ENCODE assay signal across 8 mouse cellular contexts in genomic region chr1:163994721-163995608, GRCm38 (mm10). TPM values are rescaled to one million over a fixed set of nuclear protein-coding genes. Genes with fewer than 3 reads are reported as not detected.
DNase-seq lines count a peak whose midpoint lies in the region; ATAC-seq and TF ChIP-seq lines count a peak whose summit lies in the region.

TSS of gene BC055324 (minus strand) at chr1:163994796.
TSS of gene Mettl18 (plus strand) at chr1:163994889.

- peak; percentile 97 for ATAC-seq in kidney, embryonic 14.5 days (ENCODE audit: low FRiP score, low TSS enrichment)
- peak; percentile 94 for ATAC-seq in limb, embryonic 15.5 days (ENCODE audit: insufficient number of reproducible peaks, low FRiP score, low TSS enrichment, low read depth)

- no peak for TF ChIP-seq CTCF in bone marrow macrophage, adult 2 months (IDR thresholded peaks at IDR 0.05; ENCODE audit: low read depth, low read length)
- no peak for TF ChIP-seq CTCF in embryonic fibroblast, embryonic 13.5 days (IDR thresholded peaks at IDR 0.05; ENCODE audit: borderline replicate concordance, insufficient read depth, low read length)

- 4% methylated on average over 43 of the region's 43 CpGs for WGBS in kidney, embryonic 14.5 days
- 3% methylated on average over 43 of the region's 43 CpGs for WGBS in limb, embryonic 15.5 days

- H3K9ac ChIP-seq in kidney, embryonic 14.5 days (ENCODE audit: low read depth, low read length) = peak within 1 kb of the TSS; percentile 82
- H3K9ac ChIP-seq in limb, embryonic 15.5 days = peak within 1 kb of the TSS; percentile 64

- no peaks in the 10 kb centered on the region for H3K36me3 ChIP-seq in kidney, embryonic 14.5 days (ENCODE audit: control insufficient read depth, insufficient read depth, low read length)
- peaks cover 6% of the 10 kb centered on the region; the same call in 1 of the 2 replicates for H3K36me3 ChIP-seq in limb, embryonic 15.5 days

- peak within 1 kb of the TSS; percentile 74 for H3K4me2 ChIP-seq in kidney, embryonic 14.5 days (replicated peaks; ENCODE audit: low read depth, low read length)
- peak within 1 kb of the TSS; percentile 64 for H3K4me2 ChIP-seq in limb, embryonic 15.5 days

- no peaks in the 10 kb centered on the region for H3K4me1 ChIP-seq in bone marrow macrophage, adult 2 months (ENCODE audit: control insufficient read depth, insufficient read depth, low read length)
- H3K4me1 ChIP-seq in embryonic fibroblast, embryonic 13.5 days (ENCODE audit: control insufficient read depth, insufficient read depth, low read length) = no peaks in the 10 kb centered on the region
- H3K4me1 ChIP-seq in kidney, embryonic 14.5 days (ENCODE audit: control insufficient read depth, insufficient read depth, low read length) = 0 out of 2 replicates have a peak, but pooled peaks cover 7% of the 10 kb centered on the region
- H3K4me1 ChIP-seq in limb, embryonic 15.5 days = peaks cover 7% of the 10 kb centered on the region; the same call in 1 of the 2 replicates

- DNase-seq in A20 (ENCODE audit: low read depth, low spot score) = peak; percentile 97
- DNase-seq in heart, adult 9 months (ENCODE audit: low spot score in 2 of 2) = peak; percentile 79 to 90
- DNase-seq in monocyte, adult 2 months (ENCODE audit: low read depth in 1 of 2, low spot score in 2 of 2) = peak; percentile 77 to 87
- peak; percentile 86 to 90 for DNase-seq in spleen, postnatal 36 days (ENCODE audit: low spot score in 2 of 2)

- peak within 1 kb of the TSS; percentile 85 for H3K4me3 ChIP-seq in bone marrow macrophage, adult 2 months (ENCODE audit: insufficient read depth, low read length)
- peak within 1 kb of the TSS; percentile 79 for H3K4me3 ChIP-seq in embryonic fibroblast, embryonic 13.5 days (ENCODE audit: insufficient read depth, low read length)
- H3K4me3 ChIP-seq in kidney, embryonic 14.5 days (ENCODE audit: low read length) = peak within 1 kb of the TSS; percentile 81
- H3K4me3 ChIP-seq in limb, embryonic 15.5 days = peak within 1 kb of the TSS; percentile 81

- no peak for TF ChIP-seq POLR2A in bone marrow macrophage, adult 2 months (IDR thresholded peaks at IDR 0.05; ENCODE audit: borderline replicate concordance, low read depth, low read length)
- peak; percentile 70 for TF ChIP-seq POLR2A in embryonic fibroblast, embryonic 13.5 days (IDR thresholded peaks at IDR 0.05; ENCODE audit: low read depth, low read length)

- no peaks in the 10 kb centered on the region for H3K9me3 ChIP-seq in kidney, embryonic 14.5 days (ENCODE audit: control insufficient read depth, low read length)
- no peaks in the 10 kb centered on the region for H3K9me3 ChIP-seq in limb, embryonic 15.5 days

- no peaks in the 10 kb centered on the region for H3K27me3 ChIP-seq in kidney, embryonic 14.5 days (ENCODE audit: control insufficient read depth, insufficient read depth, low read length)
- no peaks in the 10 kb centered on the region for H3K27me3 ChIP-seq in limb, embryonic 15.5 days

- H3K27ac ChIP-seq in bone marrow macrophage, adult 2 months (ENCODE audit: insufficient read depth, low read depth, low read length) = peak within 1 kb of the TSS; percentile 49
- peak within 1 kb of the TSS; percentile 24; the same call in 1 of the 2 replicates for H3K27ac ChIP-seq in embryonic fibroblast, embryonic 13.5 days (ENCODE audit: insufficient read depth, low read length)
- peak within 1 kb of the TSS; percentile 74 for H3K27ac ChIP-seq in kidney, embryonic 14.5 days (ENCODE audit: low read depth, low read length)
- H3K27ac ChIP-seq in limb, embryonic 15.5 days = peak within 1 kb of the TSS; percentile 85

RNA-seq across cellular contexts. Expression of gene BC055324, which starts in this region (rescaled TPM):
- polyA plus RNA-seq in bone marrow macrophage, adult 2 months (2012; ENCODE audit: insufficient read depth, insufficient read length, missing spikeins) = 7.6 and 8.3 TPM in 2 replicates
- 9.8 and 12.6 TPM in 2 replicates for polyA plus RNA-seq in embryonic fibroblast, embryonic 13.5 days (2011; ENCODE audit: insufficient read length, low read depth, missing spikeins)
- polyA plus RNA-seq in kidney, embryonic 14.5 days (2014; fragmentation: Nextera tagmentation; extraction: Ambion mirVana) = 19.8 and 32.6 TPM in 2 replicates
- 16.2 and 17.4 TPM in 2 replicates for polyA plus RNA-seq in limb, embryonic 15.5 days (2015; fragmentation: Nextera tagmentation; extraction: Ambion mirVana)

RNA-seq across cellular contexts. Expression of gene Mettl18, which starts in this region (rescaled TPM):
- 4.4 and 4.7 TPM in 2 replicates for polyA plus RNA-seq in bone marrow macrophage, adult 2 months (2012; ENCODE audit: insufficient read depth, insufficient read length, missing spikeins)
- polyA plus RNA-seq in embryonic fibroblast, embryonic 13.5 days (2011; ENCODE audit: insufficient read length, low read depth, missing spikeins) = 2.8 and 4.1 TPM in 2 replicates
- 9.5 and 9.6 TPM in 2 replicates for polyA plus RNA-seq in kidney, embryonic 14.5 days (2014; fragmentation: Nextera tagmentation; extraction: Ambion mirVana)
- 8.6 and 9.7 TPM in 2 replicates for polyA plus RNA-seq in limb, embryonic 15.5 days (2015; fragmentation: Nextera tagmentation; extraction: Ambion mirVana)

Comparison
In these comparisons a context has a peak if more than half of its experiments do, and no peak if none do; other contexts are left out.
1. Peak in every context shown above with its lines: DNase-seq, ATAC-seq, H3K4me3 ChIP-seq and H3K27ac ChIP-seq.
2. H3K27ac ChIP-seq: peak in every context shown above with its lines; median percentile 85 in limb, embryonic 15.5 days; 74 in kidney, embryonic 14.5 days; 49 in bone marrow macrophage, adult 2 months; 24 in embryonic fibroblast, embryonic 13.5 days.